Mouse (Mus musculus) T-helper 2 cell (primary cell): Measurements from ENCODE around the gene Flnc.

Experiments used
- in situ Hi-C: fragments of 300-600 bp; cut with MboI, MseI; formaldehyde crosslinking; loops from one replicate; pipeline ENCODE4 v1.15.1; 2025; ENCODE audit warnings: high pct_unique_total_duplicates

The Flnc gene

DNA sequence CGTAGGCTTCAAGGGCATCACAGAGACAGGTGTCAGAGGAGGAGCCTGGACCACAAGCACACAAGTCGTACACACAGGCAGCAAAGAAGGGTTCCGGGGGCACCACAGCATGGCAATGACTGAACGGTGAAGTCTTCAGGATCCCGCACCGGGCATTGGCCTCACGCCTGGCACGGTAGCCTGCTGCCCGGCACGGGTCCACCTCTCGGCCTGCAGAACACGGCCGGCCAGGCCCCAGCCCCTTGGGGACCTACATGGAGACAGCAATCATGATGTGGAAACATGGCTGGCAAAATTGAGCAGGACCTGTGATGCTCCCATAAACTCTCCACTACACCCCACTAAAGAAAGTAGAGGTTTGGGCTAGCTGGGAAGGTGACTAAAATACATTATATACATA, 49.6 kb downstream of the Flnc start:
- in situ Hi-C loops: no loop called here

DNA sequence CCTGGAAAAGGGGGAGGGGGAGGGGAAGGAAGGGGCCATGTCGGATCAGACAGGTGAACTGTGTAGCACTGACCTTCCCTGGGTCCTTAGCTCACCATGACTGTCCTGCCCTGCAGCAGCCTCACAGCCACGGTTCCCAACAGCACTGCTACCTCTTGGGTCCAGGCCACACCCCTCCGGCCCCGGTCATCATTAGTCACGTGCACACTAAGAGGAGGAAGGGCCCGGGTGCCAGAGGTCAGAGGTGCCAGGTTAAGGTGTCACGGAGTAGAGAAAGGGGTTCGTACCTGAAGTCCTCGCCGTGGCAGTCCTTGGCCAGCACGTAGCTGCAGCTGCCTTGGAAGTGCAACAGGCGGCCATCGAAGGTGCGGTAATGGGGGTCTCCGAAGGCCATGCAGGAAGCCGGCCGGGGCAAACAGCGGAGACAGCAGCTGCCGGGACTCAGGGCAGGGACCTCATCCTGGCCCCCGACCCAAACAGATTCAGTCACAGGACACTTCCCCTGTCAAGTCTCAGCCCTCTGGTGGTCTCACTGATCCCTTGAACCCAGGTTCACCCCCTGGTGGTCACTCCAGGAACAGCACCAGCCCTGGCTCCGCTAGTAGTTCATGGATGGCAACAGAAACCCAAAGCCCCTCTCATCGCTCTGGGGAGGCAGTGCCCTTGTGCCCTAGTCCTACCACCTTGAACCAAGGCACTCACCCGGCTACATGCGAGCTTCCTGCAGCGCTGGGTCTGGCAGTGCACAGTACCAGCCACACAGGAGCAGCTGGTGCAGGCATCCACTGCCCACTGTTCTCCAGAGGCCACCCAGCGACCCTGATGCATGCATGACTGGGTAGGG, 51.9 kb downstream of the Flnc start:
- in situ Hi-C loops: no loop called here

- in situ Hi-C loops: no loop called here
Observed at GRCm38 (mm10) chr6:29485951-29486350, 52.9 kb downstream of the Flnc start.

- in situ Hi-C loops: no loop called here
Observed at GRCm38 (mm10) chr6:29494101-29494500, 61.0 kb downstream of the Flnc start.

- in situ Hi-C loops: no loop called here
Observed at GRCm38 (mm10) chr6:29496270-29496669, 63.2 kb downstream of the Flnc start.

GRCm38 (mm10) chr6:29497791-29498190, 64.7 kb downstream of the Flnc start:
- in situ Hi-C loops: no loop called here

DNA sequence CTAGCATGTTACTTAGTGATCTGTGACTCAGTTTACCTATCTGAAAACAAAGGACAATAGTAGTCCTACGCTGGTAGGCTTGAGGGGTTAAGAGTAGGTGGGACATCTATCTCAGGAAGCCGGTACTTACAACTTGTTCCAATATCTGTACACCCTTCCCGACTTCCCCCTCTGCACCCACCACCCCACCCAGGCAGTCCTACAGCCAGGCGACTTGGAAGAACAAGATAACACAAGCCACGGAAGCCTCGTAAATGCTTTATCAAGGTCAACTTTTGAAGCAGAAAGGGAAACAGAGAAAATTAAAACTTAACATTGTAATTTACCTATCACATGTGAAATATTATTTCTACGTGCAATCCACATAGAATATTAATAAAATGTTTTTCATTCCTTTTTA, 67.1 kb downstream of the Flnc start:
- in situ Hi-C loops: no loop called here

- in situ Hi-C loops: no loop called here
Observed at GRCm38 (mm10) chr6:29500810-29501209, 67.8 kb downstream of the Flnc start.

GRCm38 (mm10) chr6:29501599-29501998, 68.5 kb downstream of the Flnc start:
- in situ Hi-C loops: no loop called here

DNA sequence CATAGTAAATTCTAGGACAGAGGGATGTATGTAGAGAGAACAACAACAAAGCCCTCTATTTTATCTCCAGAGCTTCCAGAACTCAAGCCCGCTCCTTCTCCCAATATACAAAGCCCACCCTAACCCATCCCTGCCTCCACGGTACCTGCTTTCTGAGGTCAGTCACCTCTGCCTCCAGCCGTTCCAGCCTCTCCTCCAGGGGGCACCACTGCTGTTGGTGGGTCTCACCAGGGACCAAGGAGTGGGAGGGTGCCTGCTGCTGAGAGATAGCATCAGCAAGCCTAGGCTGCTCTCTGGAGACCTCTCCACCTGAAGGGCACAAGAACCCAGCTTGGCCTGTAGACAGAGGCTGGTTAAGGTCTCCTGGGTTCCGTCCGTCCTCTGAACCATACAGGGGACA, 72.4 kb downstream of the Flnc start:
- in situ Hi-C loops: no loop called here

DNA sequence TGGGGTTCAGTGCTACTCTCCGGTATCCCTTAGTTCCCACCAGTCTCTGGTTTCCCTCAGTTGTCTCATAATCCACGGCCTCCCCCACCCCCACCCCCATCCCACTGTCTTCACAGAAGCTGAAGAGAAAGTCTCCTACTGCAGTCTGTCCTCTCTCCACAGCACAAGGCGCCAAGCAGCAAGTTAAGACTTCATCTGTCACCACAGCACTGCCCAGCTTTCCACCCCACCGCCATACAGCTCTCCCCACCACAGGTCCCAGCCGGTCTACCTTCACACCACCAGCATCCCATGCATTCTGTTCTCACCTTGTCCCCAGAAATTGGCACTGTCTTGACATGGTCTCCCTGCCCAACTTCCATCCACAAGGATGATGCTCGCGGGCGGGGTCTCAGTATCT, 73.8 kb downstream of the Flnc start:
- in situ Hi-C loops: no loop called here

DNA sequence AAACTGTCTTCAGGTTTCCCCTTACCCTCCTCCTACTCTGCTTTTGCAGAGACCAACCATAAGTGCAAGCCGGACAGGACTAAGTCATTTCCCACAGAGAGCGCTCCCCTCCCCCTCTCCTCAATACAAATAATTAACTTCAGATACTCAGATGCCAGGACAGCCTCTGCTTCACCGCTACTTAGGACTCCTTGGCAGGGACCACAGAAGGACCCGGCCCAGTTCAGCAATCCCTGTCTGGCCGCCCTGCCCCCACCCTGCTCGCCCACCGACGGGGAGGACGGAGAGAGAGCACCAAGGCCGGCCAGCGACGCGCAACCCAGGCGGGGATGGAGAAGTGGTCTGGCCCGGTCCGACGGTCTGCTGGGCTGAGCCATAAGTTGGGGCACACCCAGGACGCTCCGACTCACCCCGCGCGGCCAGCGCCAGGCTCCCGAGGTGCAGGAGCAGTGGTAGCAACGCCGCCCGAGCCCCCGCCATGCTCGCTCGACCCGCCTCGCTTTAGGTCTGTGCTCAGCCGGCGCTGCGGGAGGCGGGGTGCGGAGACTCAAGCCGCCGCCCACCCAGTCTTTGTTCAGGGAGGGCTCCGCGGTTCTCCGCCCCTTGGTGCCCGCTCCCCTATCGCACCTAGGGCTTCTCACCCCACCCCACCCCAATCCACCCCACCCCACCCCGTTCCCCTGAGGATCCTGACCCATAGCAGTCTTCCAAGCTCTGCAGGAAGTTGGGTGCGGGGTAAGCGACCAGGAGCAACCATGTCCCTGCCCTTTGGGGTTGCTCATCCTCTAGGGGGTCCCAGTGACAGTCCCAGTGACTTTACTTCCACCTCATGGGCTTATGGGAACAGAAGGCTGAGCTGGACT, 74.6 kb downstream of the Flnc start, which contains the start of gene Kcp:
Gene Kcp (minus strand): TSS at position 506 of the 863 bp plus-strand sequence.
- in situ Hi-C loops: no loop called here

DNA sequence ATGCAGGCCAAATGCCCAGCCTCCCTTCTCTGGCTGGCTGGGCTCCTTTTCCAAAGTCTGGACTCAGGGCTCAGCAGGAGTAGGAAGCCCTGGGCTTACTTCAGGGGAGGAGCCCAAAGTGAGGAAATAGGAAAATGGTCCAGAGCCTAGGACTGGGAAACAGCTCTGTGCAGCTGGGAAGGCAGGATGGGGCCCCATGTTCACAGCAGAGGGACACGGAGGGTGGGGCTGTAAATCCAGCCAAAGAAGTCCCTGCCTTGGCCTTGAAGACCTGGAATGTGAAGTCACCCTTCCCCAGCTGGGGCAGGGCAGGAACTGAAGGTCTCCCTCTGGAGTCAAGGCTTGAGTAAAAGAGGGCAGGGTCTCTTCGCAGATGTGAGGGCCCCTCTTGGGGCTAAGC, 76.0 kb downstream of the Flnc start:
- in situ Hi-C loops: no loop called here
